14 mouse cellular contexts compared by ENCODE assay signal in genomic region chr1:106553846-106554802, GRCm38 (mm10).
DNase-seq lines count a peak whose midpoint lies in the region; ATAC-seq and TF ChIP-seq lines count a peak whose summit lies in the region.
"Had no signal": no experiment of that assay in that cellular context is flagged by ENCODE, and none has a peak within 500 bp of the region (broad histone marks: within the 10 kb centered on the region; RNA-seq: fewer than 3 reads in every experiment).

No protein-coding gene starts in this region.

- 60% methylated on average over 8 of the region's 8 CpGs for WGBS in heart, embryonic 10.5 days
- 51% methylated on average over 8 of the region's 8 CpGs for WGBS in heart, adult 2 months
- 55% methylated on average over 8 of the region's 8 CpGs for WGBS in liver, embryonic 15.5 days (ENCODE audit: insufficient replicate concordance)
- 61% methylated on average over 8 of the region's 8 CpGs for WGBS in liver, postnatal 0 days (ENCODE audit: insufficient replicate concordance)
- 74% methylated on average over 8 of the region's 8 CpGs for WGBS in limb, embryonic 14.5 days
- 92% methylated on average over 8 of the region's 8 CpGs for WGBS in forebrain, embryonic 15.5 days

- no peaks in the 10 kb centered on the region for H3K9me3 ChIP-seq in heart, embryonic 10.5 days
- H3K9me3 ChIP-seq in liver, embryonic 15.5 days (replicated peaks) = no peaks in the 10 kb centered on the region
- no peaks in the 10 kb centered on the region for H3K9me3 ChIP-seq in liver, postnatal 0 days (ENCODE audit: low read length)
- H3K9me3 ChIP-seq in limb, embryonic 14.5 days (ENCODE audit: control insufficient read depth, low read length) = no peaks in the 10 kb centered on the region
- no peaks in the 10 kb centered on the region for H3K9me3 ChIP-seq in forebrain, embryonic 15.5 days
- H3K9me3 ChIP-seq: forebrain, embryonic 10.5 days; hindbrain, embryonic 13.5 days; midbrain, embryonic 13.5 days had no signal

- no peaks in the 10 kb centered on the region for H3K36me3 ChIP-seq in heart, embryonic 10.5 days
- peaks cover 2% of the 10 kb centered on the region for H3K36me3 ChIP-seq in heart, adult 2 months (ENCODE audit: control insufficient read depth, insufficient read depth, low read length)
- no peaks in the 10 kb centered on the region for H3K36me3 ChIP-seq in liver, embryonic 15.5 days (replicated peaks)
- H3K36me3 ChIP-seq in liver, postnatal 0 days (replicated peaks; ENCODE audit: insufficient read depth, low read length) = no peaks in the 10 kb centered on the region
- no peaks in the 10 kb centered on the region for H3K36me3 ChIP-seq in limb, embryonic 14.5 days (ENCODE audit: control insufficient read depth, insufficient read depth, low read length)
- no peaks in the 10 kb centered on the region for H3K36me3 ChIP-seq in forebrain, embryonic 15.5 days
- H3K36me3 ChIP-seq: forebrain, embryonic 10.5 days; hindbrain, embryonic 13.5 days; midbrain, embryonic 13.5 days had no signal

- peak; percentile 22; the same call in 1 of the 2 replicates for ATAC-seq in liver, embryonic 15.5 days (ENCODE audit: insufficient read depth)
- ATAC-seq in liver, postnatal 0 days = no peak
- 0 out of 2 replicates have a peak, but pooled peaks have one; percentile 4 for ATAC-seq in common myeloid progenitor, adult 5-6 weeks (replicated peaks; ENCODE audit: low read depth, poor library complexity, severe bottlenecking)
- ATAC-seq in limb, embryonic 14.5 days (ENCODE audit: low FRiP score, low read depth) = no peak
- ATAC-seq in forebrain, embryonic 15.5 days (replicated peaks) = no peak
- ATAC-seq: midbrain, embryonic 13.5 days had no signal

- H3K4me3 ChIP-seq in heart, embryonic 10.5 days = no peak overlapping the region
- no peak overlapping the region for H3K4me3 ChIP-seq in heart, adult 2 months
- no peak overlapping the region for H3K4me3 ChIP-seq in liver, embryonic 15.5 days (replicated peaks)
- H3K4me3 ChIP-seq in liver, postnatal 0 days (ENCODE audit: low read depth, low read length) = no peak overlapping the region
- H3K4me3 ChIP-seq in limb, embryonic 14.5 days (replicated peaks; ENCODE audit: low read length) = no peak overlapping the region
- no peak overlapping the region for H3K4me3 ChIP-seq in forebrain, embryonic 15.5 days
- H3K4me3 ChIP-seq: forebrain, embryonic 10.5 days; hindbrain, embryonic 13.5 days; midbrain, embryonic 13.5 days had no signal

- peaks cover 52% of the 10 kb centered on the region for H3K4me1 ChIP-seq in heart, embryonic 10.5 days
- H3K4me1 ChIP-seq in heart, adult 2 months (ENCODE audit: control insufficient read depth, insufficient read depth, low read length) = peaks cover 18% of the 10 kb centered on the region
- H3K4me1 ChIP-seq in liver, embryonic 15.5 days (replicated peaks) = no peaks in the 10 kb centered on the region
- H3K4me1 ChIP-seq in liver, postnatal 0 days (ENCODE audit: insufficient read depth) = peaks cover 14% of the 10 kb centered on the region
- H3K4me1 ChIP-seq in limb, embryonic 14.5 days (ENCODE audit: control insufficient read depth, insufficient read depth, low read length) = peaks cover 39% of the 10 kb centered on the region
- H3K4me1 ChIP-seq in forebrain, embryonic 15.5 days = peaks cover 16% of the 10 kb centered on the region

- H3K4me2 ChIP-seq in liver, embryonic 15.5 days = no peak overlapping the region
- no peak overlapping the region for H3K4me2 ChIP-seq in liver, postnatal 0 days (ENCODE audit: low read depth, low read length)
- H3K4me2 ChIP-seq in limb, embryonic 14.5 days (replicated peaks; ENCODE audit: low read depth, low read length, severe bottlenecking) = no peak overlapping the region
- H3K4me2 ChIP-seq in forebrain, embryonic 15.5 days (replicated peaks) = no peak overlapping the region
- H3K4me2 ChIP-seq: hindbrain, embryonic 13.5 days; midbrain, embryonic 13.5 days had no signal

- TF ChIP-seq EP300 in heart, adult 2 months (IDR thresholded peaks at IDR 0.05; ENCODE audit: insufficient read depth, low read depth, low read length) = no peak
- no peak for TF ChIP-seq EP300 in liver, postnatal 0 days (IDR thresholded peaks at IDR 0.05; ENCODE audit: low read depth)

- peak; percentile 78 for DNase-seq in heart, embryonic 10.5 days (ENCODE audit: low spot score)
- no peak for DNase-seq in heart, adult 2 months
- DNase-seq in liver, postnatal 0 days = no peak
- peak; percentile 81 for DNase-seq in limb, embryonic 14.5 days (ENCODE audit: low spot score)
- DNase-seq in embryo, embryonic 11 days = no peak
- DNase-seq: cerebellum, postnatal 25 days; thymus, postnatal 14 days had no signal

- peak overlapping the region; percentile 77 for H3K27ac ChIP-seq in heart, embryonic 10.5 days
- H3K27ac ChIP-seq in heart, adult 2 months = no peak overlapping the region
- H3K27ac ChIP-seq in liver, embryonic 15.5 days (replicated peaks) = no peak overlapping the region
- H3K27ac ChIP-seq in liver, postnatal 0 days (ENCODE audit: low read depth) = no peak overlapping the region
- H3K27ac ChIP-seq in limb, embryonic 14.5 days (replicated peaks; ENCODE audit: low read depth, low read length) = no peak overlapping the region
- no peak overlapping the region for H3K27ac ChIP-seq in forebrain, embryonic 15.5 days (replicated peaks)
- H3K27ac ChIP-seq: forebrain, embryonic 10.5 days; hindbrain, embryonic 13.5 days; kidney, postnatal 0 days; midbrain, embryonic 13.5 days had no signal

- no peaks in the 10 kb centered on the region for H3K79me2 ChIP-seq in heart, adult 2 months (replicated peaks; ENCODE audit: control insufficient read depth, insufficient read depth, low read length)

- TF ChIP-seq CTCF in heart, adult 2 months (IDR thresholded peaks at IDR 0.05) = no peak
- no peak for TF ChIP-seq CTCF in liver, postnatal 0 days (IDR thresholded peaks at IDR 0.05; ENCODE audit: low read depth)

- intact Hi-C loops in heart, adult 2 months (cut with DNase I) = loop anchor here (5.0 kb wide), 1 partner anchor 33 kb away; no protein-coding TSS in a partner anchor

- TF ChIP-seq POLR2A in heart, adult 2 months (IDR thresholded peaks at IDR 0.05; ENCODE audit: insufficient read depth, low read depth, low read length) = no peak
- no peak for TF ChIP-seq POLR2A in limb, embryonic 14.5 days (IDR thresholded peaks at IDR 0.05; ENCODE audit: borderline replicate concordance, extremely low read depth, insufficient read depth, insufficient read length)

- no peaks in the 10 kb centered on the region for H3K27me3 ChIP-seq in heart, embryonic 10.5 days (ENCODE audit: insufficient read depth, poor library complexity, severe bottlenecking)
- no peaks in the 10 kb centered on the region for H3K27me3 ChIP-seq in heart, adult 2 months (ENCODE audit: control insufficient read depth, insufficient read depth, low read length)
- H3K27me3 ChIP-seq in liver, embryonic 15.5 days = no peaks in the 10 kb centered on the region
- H3K27me3 ChIP-seq in liver, postnatal 0 days (ENCODE audit: insufficient read depth, low read length) = no peaks in the 10 kb centered on the region
- H3K27me3 ChIP-seq in limb, embryonic 14.5 days (ENCODE audit: control insufficient read depth, insufficient read depth, low read length) = no peaks in the 10 kb centered on the region
- H3K27me3 ChIP-seq in forebrain, embryonic 15.5 days = no peaks in the 10 kb centered on the region
- H3K27me3 ChIP-seq: hindbrain, embryonic 13.5 days; midbrain, embryonic 13.5 days had no signal

- no peak overlapping the region for H3K9ac ChIP-seq in heart, adult 2 months (ENCODE audit: low read depth, low read length)
- H3K9ac ChIP-seq in liver, embryonic 15.5 days = no peak overlapping the region
- H3K9ac ChIP-seq in liver, postnatal 0 days (replicated peaks) = no peak overlapping the region
- H3K9ac ChIP-seq in limb, embryonic 14.5 days (ENCODE audit: low read depth, low read length, severe bottlenecking) = no peak overlapping the region
- no peak overlapping the region for H3K9ac ChIP-seq in forebrain, embryonic 15.5 days (replicated peaks)
- H3K9ac ChIP-seq: hindbrain, embryonic 13.5 days; midbrain, embryonic 13.5 days had no signal

Comparison
In these comparisons a context has a peak if more than half of its experiments do, and no peak if none do; other contexts are left out.
1. DNase-seq: peak in heart, embryonic 10.5 days (single experiment) and limb, embryonic 14.5 days (single experiment); none in heart, adult 2 months (0 of 2), liver, postnatal 0 days (single experiment) and embryo, embryonic 11 days (single experiment).
2. ATAC-seq: peak in liver, embryonic 15.5 days (single experiment) and common myeloid progenitor, adult 5-6 weeks (single experiment); none in liver, postnatal 0 days (single experiment), limb, embryonic 14.5 days (single experiment) and forebrain, embryonic 15.5 days (single experiment).